Mouse (Mus musculus): ENCODE results near the gene Rrp12. TPM values are rescaled to one million over a fixed set of nuclear protein-coding genes. Genes with fewer than 3 reads are reported as not detected.
"Not testable (repeated sequence)": the region's sequence is repeated elsewhere in the genome, so short reads cannot be mapped to it uniquely, and the experiment has no call there.

Gene Rrp12
- polyA plus RNA-seq, 1 experiment from 2014 or later: 36.3 TPM

DNA sequence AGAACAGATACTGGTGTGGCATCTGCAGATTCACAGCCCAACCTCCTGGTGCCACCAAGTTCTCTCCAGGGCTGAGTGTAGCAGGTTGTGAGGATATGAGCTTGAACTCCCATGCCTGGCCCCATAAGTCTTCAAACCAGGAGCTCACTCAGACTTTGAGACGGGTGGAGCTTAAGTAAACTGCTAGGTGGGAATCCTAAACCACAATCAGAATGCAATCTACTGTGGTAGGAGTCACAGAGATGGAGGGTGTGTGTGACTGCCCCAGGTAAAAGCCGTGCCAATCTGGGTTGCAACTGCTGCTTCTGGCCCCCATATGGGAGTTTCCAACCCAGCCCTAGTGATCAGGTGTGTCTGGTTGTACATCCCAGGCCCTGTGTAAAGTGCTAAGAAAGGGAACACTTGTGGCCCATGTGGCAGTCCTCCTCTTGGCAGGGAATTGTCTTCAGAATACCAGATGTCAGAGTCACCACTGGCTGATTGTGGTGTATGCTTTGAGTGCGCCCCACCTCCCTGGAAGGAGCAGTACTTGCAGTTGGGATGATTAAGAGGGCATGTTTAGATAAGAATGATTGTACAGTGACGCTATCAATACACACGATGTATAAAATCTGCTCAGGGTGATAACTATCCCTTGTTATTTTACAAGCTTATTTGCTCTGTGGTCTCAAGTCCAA is 38.7 kb downstream of the Rrp12 start:
- Histone ChIP-seq H3K27ac (replicated peaks) (no peak overlapping the region), H3K9me3 (no peaks in the 10 kb centered on the region), H3K36me3 (replicated peaks) (peaks cover 17% of the 10 kb centered on the region), H3K27me3 (replicated peaks; ENCODE audit: low read depth, poor library complexity, severe bottlenecking) (no peaks in the 10 kb centered on the region), H3K4me3 (no peak overlapping the region), H3K4me1 (peaks cover 11% of the 10 kb centered on the region)
- WGBS: 86% methylated on average over 5 of the region's 5 CpGs
- DNase-seq (ENCODE audit: low spot score): no peak

DNA sequence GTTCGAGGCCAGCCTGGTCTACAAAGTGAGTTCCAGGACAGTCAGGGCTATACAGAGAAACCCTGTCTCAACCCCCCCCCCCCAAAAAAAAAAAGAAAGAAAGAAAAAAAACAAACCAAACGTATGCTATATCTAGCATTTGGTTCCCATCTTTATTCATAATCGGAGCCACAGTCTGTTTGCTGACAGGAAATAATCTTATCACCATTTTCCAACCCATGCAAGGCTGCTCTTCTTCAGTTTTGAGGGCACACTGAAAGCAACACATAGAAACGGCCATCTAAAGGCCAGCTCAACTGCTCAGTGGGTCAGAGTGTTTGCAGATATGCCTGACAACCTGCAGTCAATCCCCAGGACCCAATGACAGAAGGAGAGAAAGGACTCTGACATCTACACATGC is 43.5 kb downstream of the Rrp12 start:
- DNase-seq (ENCODE audit: low spot score): no peak
- no peak overlapping the region for H3K27ac ChIP-seq (replicated peaks)
- 90% methylated on average over 4 of the region's 4 CpGs for WGBS
- peaks cover 20% of the 10 kb centered on the region for H3K4me1 ChIP-seq
- H3K4me3 ChIP-seq: no peak overlapping the region
- H3K27me3 ChIP-seq (replicated peaks; ENCODE audit: low read depth, poor library complexity, severe bottlenecking): no peaks in the 10 kb centered on the region
- no peaks in the 10 kb centered on the region for H3K36me3 ChIP-seq (replicated peaks)
- H3K9me3 ChIP-seq: no peaks in the 10 kb centered on the region

DNA sequence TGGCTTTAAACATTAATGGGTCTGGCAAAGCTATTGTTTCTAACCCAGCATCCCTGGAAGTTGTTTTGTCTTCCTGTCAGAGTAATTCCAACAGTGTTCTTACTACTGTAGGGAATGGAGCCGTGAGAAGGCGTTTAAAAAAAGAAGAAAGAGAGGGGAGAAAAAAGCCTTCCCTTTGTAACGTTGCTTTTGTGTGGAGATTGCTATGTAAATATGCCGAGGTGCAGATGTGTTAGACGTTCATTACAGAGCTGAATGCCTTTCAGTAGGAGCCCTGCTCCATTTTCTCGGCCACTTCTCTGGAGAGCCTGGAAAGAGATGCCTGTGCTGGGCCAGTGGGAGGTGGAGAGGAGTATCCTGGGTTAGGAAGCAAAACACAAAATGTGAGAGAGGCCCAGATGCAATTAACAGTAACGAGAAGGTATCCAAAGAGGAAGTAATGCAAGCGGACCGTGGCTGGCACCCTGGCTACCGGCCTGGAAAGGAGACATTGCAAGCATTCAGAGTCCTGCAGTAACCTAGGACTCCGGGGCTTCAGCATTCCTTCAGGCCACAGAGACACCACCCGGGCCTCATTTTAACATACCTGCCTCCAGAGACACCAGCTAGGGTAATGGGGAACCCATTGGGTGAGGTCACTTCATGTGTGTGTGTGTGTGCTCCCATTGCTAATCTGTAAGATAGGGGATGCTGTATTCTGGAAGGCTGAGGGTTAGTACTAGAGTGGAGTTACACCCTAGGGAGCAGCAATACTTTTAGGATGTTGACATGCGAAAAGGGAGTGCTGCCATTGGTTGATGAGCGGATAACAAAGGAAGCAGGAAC is 45.0 kb downstream of the Rrp12 start:
- Histone ChIP-seq H3K9me3 (no peaks in the 10 kb centered on the region), H3K4me3 (peak overlapping the region; percentile 21; the same call in 1 of the 2 replicates), H3K27me3 (replicated peaks; ENCODE audit: low read depth, poor library complexity, severe bottlenecking) (peaks cover 8% of the 10 kb centered on the region), H3K36me3 (replicated peaks) (no peaks in the 10 kb centered on the region), H3K27ac (replicated peaks) (peak overlapping the region; percentile 71), H3K4me1 (peaks cover 33% of the 10 kb centered on the region)
- 20% methylated on average over 14 of the region's 14 CpGs for WGBS
- peak; percentile 31 for DNase-seq (ENCODE audit: low spot score)

DNA sequence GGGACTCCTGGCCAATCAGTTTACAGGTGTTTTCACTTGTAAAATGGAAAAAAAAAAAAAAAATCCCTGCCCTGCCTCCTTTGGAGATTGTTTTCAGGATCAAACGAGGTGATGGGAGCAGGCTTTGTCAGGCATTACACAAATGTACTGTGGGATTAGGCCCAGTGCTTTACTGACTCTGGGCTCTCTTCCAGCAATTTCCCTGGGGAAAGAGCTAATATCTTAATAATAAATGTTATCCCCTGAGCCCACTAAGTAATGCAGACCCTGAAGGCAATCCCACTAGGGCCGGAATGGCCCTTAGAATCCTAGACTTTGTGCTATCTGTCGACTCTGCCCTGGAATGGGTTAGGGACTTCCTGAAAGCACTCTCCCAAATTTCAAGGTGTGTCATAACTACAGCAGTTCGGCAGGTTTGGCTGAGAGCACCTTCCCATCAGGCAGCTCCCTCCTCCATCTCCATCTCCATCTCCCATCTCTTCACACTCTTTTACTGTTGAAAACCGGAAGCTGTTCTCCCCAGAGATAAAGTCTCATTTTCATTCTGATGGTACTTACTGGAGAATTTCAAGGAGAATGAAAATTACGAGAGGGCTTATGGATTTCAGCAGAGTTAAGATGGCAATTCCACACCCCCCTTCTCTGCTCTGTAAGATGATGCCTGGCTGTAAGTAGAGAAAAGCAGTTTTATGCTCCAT is 45.8 kb downstream of the Rrp12 start:
- H3K36me3 ChIP-seq (replicated peaks): no peaks in the 10 kb centered on the region
- H3K4me3 ChIP-seq: peak overlapping the region; percentile 21; the same call in 1 of the 2 replicates
- H3K4me1 ChIP-seq: peaks cover 33% of the 10 kb centered on the region
- WGBS: 22% methylated on average over 6 of the region's 6 CpGs
- H3K27me3 ChIP-seq (replicated peaks; ENCODE audit: low read depth, poor library complexity, severe bottlenecking): peaks cover 13% of the 10 kb centered on the region
- peak overlapping the region; percentile 71 for H3K27ac ChIP-seq (replicated peaks)
- H3K9me3 ChIP-seq: no peaks in the 10 kb centered on the region
- DNase-seq (ENCODE audit: low spot score): no peak

DNA sequence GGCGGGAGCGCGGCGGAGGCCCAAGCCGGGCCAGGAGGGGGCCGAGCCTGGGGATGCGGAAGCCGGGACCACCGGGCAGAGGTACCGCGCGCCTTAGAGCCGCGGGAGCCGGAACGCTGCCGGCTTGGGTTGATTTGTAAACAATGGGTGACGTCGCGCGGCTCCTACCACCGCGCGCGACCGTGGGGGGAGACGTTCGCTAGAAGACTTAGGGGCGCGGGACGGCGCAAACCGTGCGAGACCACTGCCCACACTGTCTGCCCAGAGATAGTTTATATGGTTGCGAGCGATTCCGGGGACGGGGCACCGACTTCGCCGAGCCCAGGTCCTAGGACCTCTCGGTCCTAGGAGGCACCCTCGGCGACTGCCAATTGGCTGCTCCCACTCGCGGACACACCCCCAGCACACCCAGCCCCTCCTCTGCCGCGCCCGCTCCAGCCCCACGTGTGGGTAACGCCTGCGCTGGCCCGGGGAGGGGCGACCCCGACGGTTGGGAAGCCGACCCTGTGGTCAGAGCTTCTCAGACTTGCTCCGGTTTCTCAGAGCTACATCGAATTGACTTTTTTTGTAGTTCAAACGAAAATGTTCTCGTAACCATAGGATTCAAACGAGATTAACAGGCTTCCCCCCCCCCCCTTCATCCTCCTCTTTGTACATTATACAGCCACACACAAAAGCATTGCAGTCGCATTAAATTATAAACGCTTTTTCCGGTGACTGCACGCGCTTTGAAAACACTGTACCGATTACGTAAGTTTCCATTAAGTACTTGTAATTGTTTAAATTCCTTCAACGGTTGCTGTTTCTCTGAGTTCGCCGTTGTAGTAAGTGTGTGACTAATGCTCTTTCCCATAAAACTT is 47.8 kb downstream of the Rrp12 start, which contains the start of gene Frat2:
Gene Frat2, minus strand, starts transcription at position 141 of the 860 bp plus-strand sequence.
- peaks cover 33% of the 10 kb centered on the region for H3K4me1 ChIP-seq
- WGBS: 1% methylated on average over 72 of the region's 72 CpGs
- H3K4me3 ChIP-seq: peak within 1 kb of the TSS; percentile 85
- no peaks in the 10 kb centered on the region for H3K36me3 ChIP-seq (replicated peaks)
- H3K27me3 ChIP-seq (replicated peaks; ENCODE audit: low read depth, poor library complexity, severe bottlenecking): peaks cover 22% of the 10 kb centered on the region
- H3K9me3 ChIP-seq: no peaks in the 10 kb centered on the region
- peak within 1 kb of the TSS; percentile 95 for H3K27ac ChIP-seq (replicated peaks)
- peak; percentile 95 for DNase-seq (ENCODE audit: low spot score)

DNA sequence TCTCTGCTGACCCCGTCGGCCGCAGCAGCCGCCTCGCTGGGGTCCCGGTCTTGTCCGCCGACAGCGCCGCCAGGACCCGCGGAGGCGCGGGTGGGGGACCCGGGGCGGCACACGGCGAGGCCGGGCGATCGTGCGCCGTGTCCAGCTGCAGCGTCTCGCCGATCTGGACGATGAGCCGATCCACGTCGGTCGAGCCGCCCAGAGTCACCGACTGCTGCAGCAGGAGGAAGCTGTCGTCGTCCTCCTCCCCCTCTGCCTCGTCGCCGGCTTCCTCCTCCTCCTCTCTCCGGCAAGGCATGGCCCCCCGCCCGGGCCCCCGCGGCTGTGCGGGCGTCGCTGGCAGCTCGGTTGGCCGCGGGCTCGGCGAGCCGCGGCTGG is 48.4 kb downstream of the Rrp12 start:
- not testable (repeated sequence) for H3K9me3 ChIP-seq; DNase-seq (ENCODE audit: low spot score); H3K36me3 ChIP-seq (replicated peaks)
- H3K27me3 ChIP-seq (replicated peaks; ENCODE audit: low read depth, poor library complexity, severe bottlenecking): peaks cover 22% of the 10 kb centered on the region
- under 1% methylated on average over 53 of the region's 53 CpGs for WGBS
- peak overlapping the region; percentile 95 for H3K27ac ChIP-seq (replicated peaks)
- H3K4me3 ChIP-seq: peak overlapping the region; percentile 85
- H3K4me1 ChIP-seq: peaks cover 33% of the 10 kb centered on the region

DNA sequence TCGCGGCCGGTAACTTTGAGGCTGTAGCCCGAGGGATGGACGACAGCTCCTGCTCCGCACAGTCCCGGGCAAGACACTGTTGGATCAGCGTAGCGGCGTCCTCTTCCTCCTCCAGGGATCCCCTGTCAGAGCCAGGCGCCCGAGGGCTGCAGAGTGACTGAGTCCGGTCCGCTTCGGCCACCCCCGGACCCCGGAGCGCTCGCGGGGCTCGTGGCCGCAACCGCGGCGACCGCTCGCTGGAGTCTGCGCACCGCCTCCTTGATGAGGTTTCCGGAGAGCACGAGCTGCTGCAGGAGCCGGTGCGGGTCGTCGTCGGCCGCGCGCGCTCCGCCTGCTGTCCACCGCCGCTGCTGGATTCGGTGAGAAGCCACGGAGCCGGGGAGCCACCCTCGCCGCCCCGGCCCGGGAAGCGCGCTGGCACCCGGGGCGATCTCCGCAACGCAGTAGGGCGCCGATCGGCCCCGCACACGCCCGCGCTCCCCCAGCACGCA is 48.8 kb downstream of the Rrp12 start:
- peak overlapping the region; percentile 95 for H3K27ac ChIP-seq (replicated peaks)
- H3K9me3 ChIP-seq: no peaks in the 10 kb centered on the region
- peak; percentile 68 for DNase-seq (ENCODE audit: low spot score)
- WGBS: under 1% methylated on average over 64 of the region's 64 CpGs
- peak overlapping the region; percentile 85 for H3K4me3 ChIP-seq
- no peaks in the 10 kb centered on the region for H3K36me3 ChIP-seq (replicated peaks)
- peaks cover 22% of the 10 kb centered on the region for H3K27me3 ChIP-seq (replicated peaks; ENCODE audit: low read depth, poor library complexity, severe bottlenecking)
- H3K4me1 ChIP-seq: peaks cover 33% of the 10 kb centered on the region

DNA sequence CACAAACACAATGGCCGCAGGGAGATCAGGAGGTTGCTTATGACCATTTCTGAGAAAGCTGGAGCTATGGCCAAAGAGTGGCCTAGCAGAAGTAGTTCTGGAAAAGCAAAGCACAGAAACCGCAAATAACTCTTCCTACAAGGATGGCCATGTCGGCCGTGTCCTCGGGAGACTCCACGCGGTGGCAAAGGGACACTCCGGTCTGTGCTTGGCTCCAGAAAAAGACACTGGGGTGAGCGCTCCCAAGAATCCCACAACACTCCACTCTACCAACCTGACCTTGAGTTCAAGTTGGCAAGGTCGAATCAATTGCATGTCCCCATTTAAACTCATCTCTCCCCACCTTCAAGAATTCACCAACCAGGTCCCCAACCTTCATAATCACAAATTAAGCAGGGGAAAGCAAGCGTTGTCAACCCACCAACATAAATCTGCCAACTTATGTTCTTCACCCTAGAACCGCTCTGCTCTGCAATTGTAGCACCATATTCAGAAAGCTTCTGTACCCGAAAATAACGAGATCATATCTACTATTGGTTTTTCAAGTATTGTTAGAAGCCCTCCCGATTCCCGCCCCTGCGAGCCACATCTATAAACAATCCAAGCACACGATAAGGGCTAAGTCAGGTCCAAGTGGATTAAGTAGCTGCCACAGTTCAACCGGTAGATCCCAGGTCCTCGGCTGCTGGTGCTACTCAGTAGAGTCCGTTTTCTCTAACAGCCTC is 49.4 kb downstream of the Rrp12 start:
- Histone ChIP-seq H3K36me3 (replicated peaks) (no peaks in the 10 kb centered on the region), H3K4me1 (peaks cover 33% of the 10 kb centered on the region), H3K27ac (replicated peaks) (peak overlapping the region; percentile 95), H3K4me3 (peak overlapping the region; percentile 85), H3K27me3 (replicated peaks; ENCODE audit: low read depth, poor library complexity, severe bottlenecking) (peaks cover 22% of the 10 kb centered on the region), H3K9me3 (no peaks in the 10 kb centered on the region)
- WGBS: 14% methylated on average over 21 of the region's 21 CpGs
- no peak for DNase-seq (ENCODE audit: low spot score)

DNA sequence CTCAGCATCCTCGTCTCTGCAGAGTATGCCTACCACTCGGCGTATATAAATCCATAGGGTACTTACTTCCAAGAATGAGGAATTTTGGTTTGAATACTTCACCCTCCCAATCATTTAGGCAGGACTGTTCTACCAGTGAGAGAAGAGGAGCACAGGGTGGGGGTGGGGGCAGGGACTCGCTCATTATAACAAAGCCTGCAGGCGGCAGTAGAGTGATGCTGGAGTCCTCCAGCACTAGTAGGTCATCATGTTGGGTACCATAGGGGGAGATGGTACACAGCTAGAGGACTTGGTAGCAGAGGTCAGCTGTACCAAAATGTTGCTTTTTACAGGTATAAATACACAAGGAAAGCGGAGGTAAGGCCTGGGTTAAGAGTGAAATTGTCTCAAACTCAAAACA is 51.6 kb downstream of the Rrp12 start:
- H3K36me3 ChIP-seq (replicated peaks): no peaks in the 10 kb centered on the region
- WGBS: 84% methylated on average over 6 of the region's 6 CpGs
- H3K4me1 ChIP-seq: peaks cover 17% of the 10 kb centered on the region
- peaks cover 22% of the 10 kb centered on the region for H3K27me3 ChIP-seq (replicated peaks; ENCODE audit: low read depth, poor library complexity, severe bottlenecking)
- no peak overlapping the region for H3K27ac ChIP-seq (replicated peaks)
- no peaks in the 10 kb centered on the region for H3K9me3 ChIP-seq
- no peak overlapping the region for H3K4me3 ChIP-seq
- DNase-seq (ENCODE audit: low spot score): no peak

DNA sequence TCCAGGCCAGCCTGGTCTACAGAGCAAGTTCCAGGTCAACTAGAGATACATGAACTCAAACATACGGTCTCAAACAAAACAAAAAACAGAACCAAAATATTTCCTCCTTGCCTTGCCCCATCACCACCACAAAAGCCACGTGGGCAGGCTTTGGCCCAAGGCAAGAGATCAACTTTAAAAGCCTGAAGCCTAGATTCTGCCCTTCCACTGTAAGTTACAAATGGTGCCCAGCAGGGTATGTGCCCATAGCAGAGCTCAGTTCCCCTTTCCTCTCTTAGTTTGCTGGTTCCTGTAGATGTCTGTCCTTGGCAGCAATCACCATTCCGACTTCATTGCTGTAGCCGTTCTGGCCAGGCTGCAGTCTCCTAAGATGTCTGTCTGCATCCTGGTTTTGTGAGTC is 53.3 kb downstream of the Rrp12 start:
- H3K36me3 ChIP-seq (replicated peaks): no peaks in the 10 kb centered on the region
- WGBS: 83% methylated on average over 4 of the region's 4 CpGs
- no peaks in the 10 kb centered on the region for H3K9me3 ChIP-seq
- no peak for DNase-seq (ENCODE audit: low spot score)
- peaks cover 22% of the 10 kb centered on the region for H3K27me3 ChIP-seq (replicated peaks; ENCODE audit: low read depth, poor library complexity, severe bottlenecking)
- H3K4me3 ChIP-seq: no peak overlapping the region
- peaks cover 26% of the 10 kb centered on the region for H3K4me1 ChIP-seq
- H3K27ac ChIP-seq (replicated peaks): no peak overlapping the region

DNA sequence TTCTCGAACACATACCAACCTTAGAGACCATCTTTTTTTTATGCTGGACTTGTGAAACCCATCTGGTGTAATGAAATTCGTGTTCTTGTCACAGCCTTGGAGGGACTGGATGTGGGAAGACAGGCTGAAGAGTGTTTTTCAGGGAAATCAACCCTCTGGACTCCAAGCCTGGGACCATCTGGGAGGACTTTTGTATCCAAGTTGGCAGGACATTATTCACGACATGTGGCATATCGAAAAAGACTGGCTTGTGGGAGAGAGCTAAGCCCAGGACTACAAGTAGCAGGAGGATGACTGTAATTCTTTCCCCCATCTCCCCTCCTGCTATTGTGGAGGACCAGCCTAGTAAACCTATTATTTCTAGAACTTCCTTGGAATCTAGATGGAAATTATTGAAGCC is 53.8 kb downstream of the Rrp12 start:
- H3K9me3 ChIP-seq: no peaks in the 10 kb centered on the region
- peaks cover 28% of the 10 kb centered on the region for H3K4me1 ChIP-seq
- no peak overlapping the region for H3K27ac ChIP-seq (replicated peaks)
- no peak for DNase-seq (ENCODE audit: low spot score)
- WGBS: 89% methylated on average over 4 of the region's 4 CpGs
- no peak overlapping the region for H3K4me3 ChIP-seq
- H3K36me3 ChIP-seq (replicated peaks): no peaks in the 10 kb centered on the region
- peaks cover 22% of the 10 kb centered on the region for H3K27me3 ChIP-seq (replicated peaks; ENCODE audit: low read depth, poor library complexity, severe bottlenecking)
